Mouse (Mus musculus) heart, adult 2 months (tissue): ENCODE data around the gene Eif3g. TPM values are rescaled to one million over a fixed set of nuclear protein-coding genes. Genes with fewer than 3 reads are reported as not detected.

ENCODE experiments used
- DNase-seq, 2 experiments: peaks; one replicate each; pipeline ENCODE4 v3.0.0; 2021
- H3K27ac ChIP-seq: fragments of 200-600 bp; 2 replicates; pipeline ENCODE4 v1.8.1; 2022
- H3K27me3 ChIP-seq: fragments of 200-500 bp; 2 replicates; pipeline ENCODE4 v1.6.1; 2012; ENCODE audit warnings: mild to moderate bottlenecking, low read length, inconsistent platforms, mixed read lengths; ENCODE audit not compliant: control insufficient read depth, insufficient read depth
- H3K36me3 ChIP-seq: fragments of 200-500 bp; 2 replicates; pipeline ENCODE4 v1.6.1; 2012; ENCODE audit warnings: low read length, inconsistent platforms; ENCODE audit not compliant: control insufficient read depth, insufficient read depth
- H3K4me1 ChIP-seq: fragments of 200-500 bp; 2 replicates; pipeline ENCODE4 v1.6.1; 2011; ENCODE audit warnings: low read length; ENCODE audit not compliant: control insufficient read depth, insufficient read depth
- H3K4me3 ChIP-seq: fragments of 200-600 bp; 2 replicates; pipeline ENCODE4 v1.8.1; 2022
- H3K79me2 ChIP-seq: fragments of 200-500 bp; replicated peaks from 2 replicates; pipeline ENCODE4 v1.6.1; 2012; ENCODE audit warnings: mild to moderate bottlenecking, inconsistent platforms, low read length, moderate library complexity, mixed read lengths; ENCODE audit not compliant: control insufficient read depth, insufficient read depth
- H3K9ac ChIP-seq: fragments of 200-500 bp; 2 replicates; pipeline ENCODE4 v1.6.1; 2012; ENCODE audit warnings: low read depth, mild to moderate bottlenecking, control low read depth, inconsistent platforms, low read length, mixed read lengths
- CTCF ChIP-seq: fragments of 200-600 bp; IDR thresholded peaks from 2 replicates; pipeline ENCODE4 v1.8.1; 2022; ENCODE audit warnings: antibody characterized with exemption, mild to moderate bottlenecking, moderate library complexity
- EP300 ChIP-seq: fragments of 200-500 bp; IDR thresholded peaks from 2 replicates; pipeline ENCODE4 v1.6.1; 2011; ENCODE audit warnings: low read depth, low read length, control low read depth; ENCODE audit not compliant: insufficient read depth
- POLR2A ChIP-seq: fragments of 200-500 bp; IDR thresholded peaks from 2 replicates; pipeline ENCODE4 v1.6.1; 2011; ENCODE audit warnings: mild to moderate bottlenecking, low read depth, low read length, control low read depth; ENCODE audit not compliant: insufficient read depth
- WGBS: fragments of 180-500 bp; shearing (Covaris S2); methylation state at CpG from one replicate; pipeline ENCODE4 v1.1.7; 2018; 5-methylcytosine and 5-hydroxymethylcytosine counted together
- intact Hi-C: fragments of 180-260 bp; cut with DNase I; formaldehyde crosslinking; loops from one replicate; pipeline ENCODE4 v1.15.1; 2025
- polyA plus RNA-seq: library from polyadenylated mRNA; depleted of rRNA; stranded (reverse); fragments of >200 nt; gene quantifications from 2 replicates; pipeline ENCODE4 v1.2.3, GENCODE M21; 2012
- total RNA-seq, 2 experiments: library from RNA; stranded (reverse); gene quantifications; 2 replicates each; pipeline ENCODE4 v1.2.3; 2021

Gene Eif3g
- total and polyA plus RNA-seq, 3 experiments = 69.6 to 113 (median 101) TPM

GRCm38 (mm10) chr9:20891339-20892103 is 6.9 kb downstream of the Eif3g start:
- H3K4me3 ChIP-seq = no peak overlapping the region
- no peaks in the 10 kb centered on the region for H3K4me1 ChIP-seq
- DNase-seq = no peak
- TF ChIP-seq POLR2A = 0 out of 2 replicates have a peak, but pooled peaks have one; percentile 2
- no peak for TF ChIP-seq EP300
- no peak for TF ChIP-seq CTCF
- intact Hi-C loops = loop anchor here (10.0 kb wide), 1 partner anchor 393 kb away; the partner anchor contains the start of gene Kri1
- no peaks in the 10 kb centered on the region for H3K27me3 ChIP-seq
- no peak overlapping the region for H3K9ac ChIP-seq
- H3K36me3 ChIP-seq = no peaks in the 10 kb centered on the region
- WGBS = 75% methylated on average over 26 of the region's 26 CpGs
- no peaks in the 10 kb centered on the region for H3K79me2 ChIP-seq
- H3K27ac ChIP-seq = no peak overlapping the region

GRCm38 (mm10) chr9:20890411-20890810 is 8.0 kb downstream of the Eif3g start:
- H3K4me1 ChIP-seq = no peaks in the 10 kb centered on the region
- no peak for DNase-seq
- no peak overlapping the region for H3K27ac ChIP-seq
- H3K9ac ChIP-seq = no peak overlapping the region
- 88% methylated on average over 5 of the region's 5 CpGs for WGBS
- no peaks in the 10 kb centered on the region for H3K36me3 ChIP-seq
- no peaks in the 10 kb centered on the region for H3K27me3 ChIP-seq
- no peaks in the 10 kb centered on the region for H3K79me2 ChIP-seq
- intact Hi-C loops = loop anchor here (10.0 kb wide), 1 partner anchor 394 kb away; the partner anchor contains the start of gene Kri1
- TF ChIP-seq CTCF = no peak
- TF ChIP-seq POLR2A = no peak
- no peak for TF ChIP-seq EP300
- no peak overlapping the region for H3K4me3 ChIP-seq

- TF ChIP-seq CTCF = no peak
- no peak for TF ChIP-seq EP300
- no peak for TF ChIP-seq POLR2A
- intact Hi-C loops = loop anchor here (10.0 kb wide), 1 partner anchor 395 kb away; the partner anchor contains the start of gene Kri1
- Histone ChIP-seq H3K4me3 (no peak overlapping the region), H3K27ac (no peak overlapping the region), H3K4me1 (no peaks in the 10 kb centered on the region), H3K36me3 (no peaks in the 10 kb centered on the region), H3K79me2 (no peaks in the 10 kb centered on the region), H3K27me3 (no peaks in the 10 kb centered on the region), H3K9ac (no peak overlapping the region)
- WGBS = 73% methylated on average over 29 of the region's 29 CpGs
- DNase-seq = no peak
Observed at GRCm38 (mm10) chr9:20889185-20890141, 9.0 kb downstream of the Eif3g start.

GRCm38 (mm10) chr9:20888386-20888765 is 10.0 kb downstream of the Eif3g start:
- under 1% methylated on average over 30 of the region's 30 CpGs for WGBS
- Histone ChIP-seq H3K4me3 (peak overlapping the region; percentile 73), H3K9ac (peak overlapping the region; percentile 71), H3K27me3 (no peaks in the 10 kb centered on the region), H3K27ac (peak overlapping the region; percentile 98), H3K36me3 (no peaks in the 10 kb centered on the region), H3K4me1 (no peaks in the 10 kb centered on the region), H3K79me2 (no peaks in the 10 kb centered on the region)
- TF ChIP-seq EP300 (no peak), CTCF (no peak), POLR2A (no peak)
- intact Hi-C loops = no loop called here
- DNase-seq = no peak

- peak; percentile 94 to 97 for DNase-seq
- under 1% methylated on average over 43 of the region's 43 CpGs for WGBS
- intact Hi-C loops = loop anchor here (1.0 kb wide), 1 partner anchor 9 kb away; the partner anchor contains the start of gene Angptl6
- H3K27me3 ChIP-seq = no peaks in the 10 kb centered on the region
- H3K27ac ChIP-seq = peak within 1 kb of the TSS; percentile 98
- H3K4me3 ChIP-seq = peak within 1 kb of the TSS; percentile 73
- no peaks in the 10 kb centered on the region for H3K79me2 ChIP-seq
- TF ChIP-seq EP300 (peak; percentile 78; the same call in 1 of the 2 replicates), CTCF (no peak; the same call in 1 of the 2 replicates), POLR2A (peak; percentile 94)
- H3K4me1 ChIP-seq = no peaks in the 10 kb centered on the region
- H3K9ac ChIP-seq = peak within 1 kb of the TSS; percentile 71
- no peaks in the 10 kb centered on the region for H3K36me3 ChIP-seq
Observed at GRCm38 (mm10) chr9:20887704-20888385, 10.6 kb downstream of the Eif3g start, which contains the start of gene Ppan. TSS of gene Ppan (plus strand) at chr9:20888175.
